Mouse (Mus musculus) myocyte (in vitro differentiated cells): ENCODE measurements around the gene Otop3.

ENCODE experiments used
- POLR2A ChIP-seq: IDR thresholded peaks from one replicate; pipeline ENCODE4 v1.6.1; 2011; ENCODE audit warnings: low read depth, mild to moderate bottlenecking, control low read depth, moderate library complexity; ENCODE audit not compliant: insufficient read length
- TCF12 ChIP-seq: IDR thresholded peaks from one replicate; pipeline ENCODE4 v1.6.1; 2011; ENCODE audit warnings: mild to moderate bottlenecking, control low read depth; ENCODE audit not compliant: poor library complexity, insufficient read depth, severe bottlenecking
- USF1 ChIP-seq: IDR thresholded peaks from one replicate; pipeline ENCODE4 v1.6.1; 2011; ENCODE audit warnings: low read depth, mild to moderate bottlenecking, control low read depth, moderate library complexity

DNA sequence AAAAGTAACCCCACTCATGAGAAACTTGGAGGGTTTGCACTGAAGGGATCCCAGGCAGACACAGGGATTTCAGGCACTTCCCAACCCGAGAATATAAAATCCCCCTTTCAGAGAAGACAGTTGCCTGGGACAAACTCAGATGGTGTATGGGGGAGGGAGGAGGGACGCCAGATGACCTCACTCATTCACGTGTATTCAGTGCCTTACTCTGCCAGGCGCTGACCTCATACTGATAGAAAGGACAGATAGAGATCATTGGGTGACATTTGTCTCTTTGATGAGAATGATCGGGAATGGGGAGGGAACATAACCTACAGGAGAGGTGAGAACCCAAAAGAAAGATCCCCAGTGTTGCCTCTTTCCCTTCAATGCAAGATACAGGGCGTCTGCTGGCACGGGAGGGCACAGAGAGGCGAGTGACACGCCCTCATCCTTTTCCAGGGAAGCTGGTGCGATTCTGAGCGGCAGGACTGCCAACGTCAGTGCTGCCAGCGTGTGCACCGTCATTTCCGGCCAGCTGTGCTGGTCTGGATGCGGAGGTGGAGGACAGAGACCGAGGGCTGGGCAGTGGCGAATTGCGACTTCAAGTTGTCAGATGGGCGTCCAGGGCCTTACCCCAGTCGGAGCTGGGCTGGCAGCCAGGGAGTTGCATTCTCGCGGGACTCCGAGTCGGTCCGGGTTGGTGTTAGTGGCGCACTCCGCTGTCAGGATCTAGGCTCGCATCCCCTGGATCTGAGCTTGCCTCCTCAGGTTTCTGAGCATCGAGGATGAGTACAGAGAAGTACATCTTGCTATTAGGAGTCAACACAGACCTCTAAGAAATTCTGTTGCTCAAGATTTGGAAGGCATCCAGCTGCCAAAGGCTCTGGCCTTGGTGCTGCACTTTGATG is 39.5 kb downstream of the Otop3 start:
- TF ChIP-seq POLR2A: peak; percentile 91
- TF ChIP-seq USF1: no peak
- TF ChIP-seq TCF12: no peak
